In genomic region chr12:29391756-29392155, GRCm38 (mm10) we compare ENCODE assay signal across 13 mouse cellular contexts.
DNase-seq lines count a peak whose midpoint lies in the region.
"Had no signal": no experiment of that assay in that cellular context is flagged by ENCODE, and none has a peak within 500 bp of the region (broad histone marks: within the 10 kb centered on the region; RNA-seq: fewer than 3 reads in every experiment).

No protein-coding gene starts in this region.

- DNase-seq in adrenal gland, adult 2 months, result peak; percentile 43
- no peak for DNase-seq in adrenal gland, postnatal 4 days (ENCODE audit: low spot score in 2 of 2)
- peak; percentile 26 to 80 for DNase-seq in layer of hippocampus, adult 18-20 months (ENCODE audit: low spot score in 2 of 2)
- no peak for DNase-seq in layer of hippocampus, postnatal 10 days (ENCODE audit: low spot score in 2 of 2)
- peak; percentile 65 for DNase-seq in MN1 (ENCODE audit: low spot score)
- peak; percentile 73 for DNase-seq in layer of hippocampus, adult 9-11 months
- no peak for DNase-seq in gastrocnemius, postnatal 10 days
- no peak for DNase-seq in lung, adult 18-20 months
- DNase-seq: cerebellum, adult 11-12 months; gastrocnemius, postnatal 36 days; liver; liver, postnatal 0 days; thymus, postnatal 4 days had no signal

Comparison
In these comparisons a context has a peak if more than half of its experiments do, and no peak if none do; other contexts are left out.
1. DNase-seq: peak in adrenal gland, adult 2 months (single experiment), layer of hippocampus, adult 18-20 months (2 of 2), MN1 (single experiment) and layer of hippocampus, adult 9-11 months (single experiment); none in adrenal gland, postnatal 4 days (0 of 2), layer of hippocampus, postnatal 10 days (0 of 2), gastrocnemius, postnatal 10 days (single experiment) and lung, adult 18-20 months (0 of 2).